In genomic region chr7:99648623-99649022, GRCm38 (mm10) we compare ENCODE assay signal across 10 mouse cellular contexts. TPM values are rescaled to one million over a fixed set of nuclear protein-coding genes. Genes with fewer than 3 reads are reported as not detected.
DNase-seq lines count a peak whose midpoint lies in the region; ATAC-seq and TF ChIP-seq lines count a peak whose summit lies in the region.
"Had no signal": no experiment of that assay in that cellular context is flagged by ENCODE, and none has a peak within 500 bp of the region (broad histone marks: within the 10 kb centered on the region; RNA-seq: fewer than 3 reads in every experiment).

No protein-coding gene starts in this region.

- WGBS in lung, adult 2 months = 1% methylated on average over 6 of the region's 6 CpGs

- no peaks in the 10 kb centered on the region for H3K4me1 ChIP-seq in lung, adult 2 months (ENCODE audit: control insufficient read depth, insufficient read depth, low read length)
- H3K4me1 ChIP-seq: limb, embryonic 15.5 days had no signal

- 0 out of 2 replicates have a peak, but pooled peaks have one; percentile 2 for TF ChIP-seq CTCF in lung, adult 2 months (IDR thresholded peaks at IDR 0.05; ENCODE audit: insufficient read depth, low read length)

- no peak overlapping the region for H3K4me3 ChIP-seq in lung, adult 2 months (replicated peaks; ENCODE audit: extremely low read depth, low read depth, low read length)
- H3K4me3 ChIP-seq: limb, embryonic 15.5 days had no signal

- TF ChIP-seq POLR2A in lung, adult 2 months (IDR thresholded peaks at IDR 0.05; ENCODE audit: borderline replicate concordance, extremely low read depth, low read depth, low read length) = no peak

- peak; percentile 41 for DNase-seq in cerebellum, adult 9-11 months
- DNase-seq in right cerebral cortex, postnatal 4 days = peak; percentile 53
- DNase-seq in right cerebral cortex, adult 2 months (ENCODE audit: low spot score in 2 of 2) = no peak
- peak; percentile 45 to 73 for DNase-seq in gastrocnemius, postnatal 36 days
- DNase-seq in lung, adult 2 months = peak; percentile 30
- no peak for DNase-seq in frontal cortex, adult 2 months (ENCODE audit: extremely low spot score in 1 of 2, low spot score in 1 of 2)
- no peak for DNase-seq in frontal cortex, postnatal 14 days (ENCODE audit: low spot score in 2 of 2)

- ATAC-seq in cerebellum, adult (ENCODE audit: insufficient number of reproducible peaks, low FRiP score, low TSS enrichment) = no peak

- intact Hi-C loops in gastrocnemius, postnatal 36 days (cut with DNase I) = no loop called here

RNA-seq across cellular contexts. Expression of gene Tpbgl, which starts 21.7 kb away (rescaled TPM):
- total RNA-seq in gastrocnemius, postnatal 36 days (2021) = 10 to 100 TPM; 56.4 to 57.7 TPM
- 3.8 and 7.2 TPM in 2 replicates for polyA plus RNA-seq in lung, adult 2 months (2012; rRNA removed)
- polyA plus RNA-seq in frontal cortex, adult 2 months (2012; rRNA removed) = 7.9 and 9.3 TPM in 2 replicates
- polyA plus RNA-seq: C2C12 had no signal

Comparison
In these comparisons a context has a peak if more than half of its experiments do, and no peak if none do; other contexts are left out.
1. DNase-seq: peak in cerebellum, adult 9-11 months (single experiment), right cerebral cortex, postnatal 4 days (single experiment), gastrocnemius, postnatal 36 days (2 of 2) and lung, adult 2 months (single experiment); none in right cerebral cortex, adult 2 months (0 of 2), frontal cortex, adult 2 months (0 of 2) and frontal cortex, postnatal 14 days (0 of 2).